ENCODE assay signal across 18 mouse cellular contexts in the genomic region with DNA sequence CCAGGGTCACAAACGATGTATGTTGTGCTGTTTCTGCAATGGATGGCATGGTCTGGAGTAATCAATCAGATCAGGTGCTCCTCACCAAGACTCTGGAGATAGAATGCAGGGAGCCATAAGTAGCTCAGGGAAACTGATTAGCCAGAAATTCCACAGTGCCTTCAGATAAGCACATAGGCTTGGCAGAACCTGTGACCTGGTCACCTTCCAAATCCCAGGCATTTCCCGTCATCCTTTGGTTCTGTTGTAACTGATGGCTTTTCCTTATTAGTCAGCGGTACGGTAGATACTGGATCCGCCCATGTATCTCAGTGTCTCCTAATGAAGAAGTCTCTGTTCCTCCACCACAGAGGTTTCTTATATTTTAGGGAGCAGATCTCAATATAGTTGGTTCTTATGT.
"Had no signal": no experiment of that assay in that cellular context is flagged by ENCODE, and none has a peak within 500 bp of the region (broad histone marks: within the 10 kb centered on the region; RNA-seq: fewer than 3 reads in every experiment).

No protein-coding gene starts in this region.

- H3K27me3 ChIP-seq: neural tube, embryonic 15.5 days had no signal

- H3K27ac ChIP-seq: midbrain, embryonic 10.5 days; midbrain, embryonic 12.5 days; neural tube, embryonic 13.5 days; neural tube, embryonic 15.5 days had no signal

- H3K9ac ChIP-seq: lung, embryonic 14.5 days; midbrain, embryonic 12.5 days; neural tube, embryonic 13.5 days; neural tube, embryonic 15.5 days had no signal

- DNase-seq: lung, embryonic 14.5 days; lung, postnatal 10 days; lung, postnatal 4 days; midbrain, embryonic 14.5 days; retina, postnatal 1 day; right cerebral cortex, adult 18-20 months; right cerebral cortex, postnatal 25 days; right cerebral cortex, postnatal 4 days; spleen, adult 18-20 months; thymus, adult 18-20 months; thymus, postnatal 14 days; thymus, postnatal 36 days had no signal

- H3K4me3 ChIP-seq: midbrain, embryonic 10.5 days; midbrain, embryonic 12.5 days; myocyte; neural tube, embryonic 13.5 days; neural tube, embryonic 15.5 days had no signal

- H3K4me2 ChIP-seq: lung, embryonic 14.5 days; midbrain, embryonic 12.5 days; neural tube, embryonic 13.5 days; neural tube, embryonic 15.5 days had no signal

- H3K9me3 ChIP-seq: midbrain, embryonic 10.5 days; midbrain, embryonic 12.5 days; neural tube, embryonic 13.5 days; neural tube, embryonic 15.5 days had no signal

- ATAC-seq: midbrain, embryonic 16.5 days had no signal
